Comparison of ENCODE assay signal across 16 mouse cellular contexts in the genomic region with DNA sequence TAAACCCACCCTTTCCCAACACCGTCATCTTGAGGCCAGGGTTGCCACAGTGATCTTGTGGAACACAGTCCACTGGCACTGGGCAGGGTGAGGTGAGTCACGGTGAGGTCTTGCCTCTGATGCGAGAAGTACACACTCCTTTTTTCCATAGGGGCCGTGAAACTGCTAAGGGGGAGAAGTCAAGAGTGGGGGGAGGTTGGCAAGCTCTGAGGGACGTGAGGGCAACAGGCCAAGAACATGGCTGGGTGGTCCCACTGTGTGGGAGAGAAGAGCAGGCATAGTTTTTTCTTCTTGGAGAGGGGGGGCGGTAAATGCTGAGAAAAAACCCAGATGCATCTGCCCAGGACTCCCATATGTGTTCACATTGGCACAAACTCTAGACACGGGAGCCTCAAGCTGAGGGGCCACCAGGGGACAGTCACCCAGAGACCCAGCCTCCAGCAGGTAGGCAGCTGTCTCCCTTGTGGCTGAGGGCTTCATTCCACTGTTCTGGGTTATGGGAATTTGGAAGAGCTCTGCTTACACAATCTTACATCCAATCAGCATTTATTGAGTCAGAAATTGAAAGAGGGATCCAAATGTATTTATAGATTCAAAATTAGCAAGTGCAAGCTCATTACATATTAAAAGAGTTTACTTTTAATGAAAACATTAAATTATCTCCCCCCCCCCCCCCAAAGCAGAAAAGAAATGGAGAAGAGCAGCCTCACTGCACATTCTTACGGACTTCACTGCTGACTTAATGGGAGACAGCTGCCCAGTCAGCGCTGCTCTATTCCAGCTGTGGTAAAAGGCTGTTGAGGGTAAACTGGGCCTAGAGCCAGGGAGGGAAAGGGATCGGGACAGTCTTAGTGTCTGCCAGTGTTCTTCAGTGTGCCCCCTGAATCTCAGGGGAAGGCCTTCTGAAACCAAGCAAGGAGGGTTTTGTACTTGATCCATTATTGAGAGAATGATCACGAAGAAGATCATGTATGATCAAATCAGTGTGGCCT. TPM values are rescaled to one million over a fixed set of nuclear protein-coding genes. Genes with fewer than 3 reads are reported as not detected.
DNase-seq lines count a peak whose midpoint lies in the region; ATAC-seq and TF ChIP-seq lines count a peak whose summit lies in the region.
"Had no signal": no experiment of that assay in that cellular context is flagged by ENCODE, and none has a peak within 500 bp of the region (broad histone marks: within the 10 kb centered on the region; RNA-seq: fewer than 3 reads in every experiment).

No protein-coding gene starts in this region.

- H3K9ac ChIP-seq in forebrain, postnatal 0 days = no peak overlapping the region
- no peak overlapping the region for H3K9ac ChIP-seq in forebrain, embryonic 16.5 days (replicated peaks; ENCODE audit: low read depth, low read length)
- 0 out of 2 replicates have a peak overlapping the region, but pooled peaks have one; percentile 10 for H3K9ac ChIP-seq in lung, embryonic 15.5 days
- H3K9ac ChIP-seq in embryonic facial prominence, embryonic 12.5 days = no peak overlapping the region
- H3K9ac ChIP-seq in limb, embryonic 15.5 days = no peak overlapping the region
- H3K9ac ChIP-seq: hindbrain, embryonic 12.5 days; liver, embryonic 15.5 days had no signal

- 71% methylated on average over 11 of the region's 11 CpGs for WGBS in forebrain, postnatal 0 days
- WGBS in forebrain, embryonic 16.5 days = 84% methylated on average over 11 of the region's 11 CpGs
- WGBS in lung, embryonic 15.5 days = 44% methylated on average over 11 of the region's 11 CpGs
- 52% methylated on average over 11 of the region's 11 CpGs for WGBS in embryonic facial prominence, embryonic 12.5 days
- 39% methylated on average over 11 of the region's 11 CpGs for WGBS in limb, embryonic 15.5 days

- no peak for TF ChIP-seq CTCF in forebrain, postnatal 0 days (IDR thresholded peaks at IDR 0.05; ENCODE audit: low read depth)

- H3K36me3 ChIP-seq in forebrain, postnatal 0 days (ENCODE audit: insufficient read depth) = no peaks in the 10 kb centered on the region
- no peaks in the 10 kb centered on the region for H3K36me3 ChIP-seq in forebrain, embryonic 16.5 days (ENCODE audit: control insufficient read depth, insufficient read depth)
- H3K36me3 ChIP-seq in lung, embryonic 15.5 days = no peaks in the 10 kb centered on the region
- H3K36me3 ChIP-seq in embryonic facial prominence, embryonic 12.5 days = no peaks in the 10 kb centered on the region
- H3K36me3 ChIP-seq in limb, embryonic 15.5 days = no peaks in the 10 kb centered on the region
- H3K36me3 ChIP-seq: hindbrain, embryonic 12.5 days; liver, embryonic 15.5 days; midbrain, embryonic 10.5 days had no signal

- H3K9me3 ChIP-seq in forebrain, postnatal 0 days (ENCODE audit: low read length) = no peaks in the 10 kb centered on the region
- H3K9me3 ChIP-seq in forebrain, embryonic 16.5 days (ENCODE audit: control insufficient read depth, low read length) = no peaks in the 10 kb centered on the region
- no peaks in the 10 kb centered on the region for H3K9me3 ChIP-seq in lung, embryonic 15.5 days
- H3K9me3 ChIP-seq in embryonic facial prominence, embryonic 12.5 days = 0 out of 2 replicates have a peak, but pooled peaks cover 4% of the 10 kb centered on the region
- no peaks in the 10 kb centered on the region for H3K9me3 ChIP-seq in limb, embryonic 15.5 days
- H3K9me3 ChIP-seq: hindbrain, embryonic 12.5 days; liver, embryonic 15.5 days; midbrain, embryonic 10.5 days had no signal

- H3K27me3 ChIP-seq in forebrain, postnatal 0 days (ENCODE audit: insufficient read depth, low read length) = no peaks in the 10 kb centered on the region
- no peaks in the 10 kb centered on the region for H3K27me3 ChIP-seq in forebrain, embryonic 16.5 days (replicated peaks; ENCODE audit: control insufficient read depth, insufficient read depth, low read length)
- H3K27me3 ChIP-seq in lung, embryonic 15.5 days = no peaks in the 10 kb centered on the region
- no peaks in the 10 kb centered on the region for H3K27me3 ChIP-seq in embryonic facial prominence, embryonic 12.5 days
- H3K27me3 ChIP-seq in limb, embryonic 15.5 days = no peaks in the 10 kb centered on the region
- H3K27me3 ChIP-seq: hindbrain, embryonic 12.5 days; liver, embryonic 15.5 days had no signal

- no peaks in the 10 kb centered on the region for H3K4me1 ChIP-seq in forebrain, postnatal 0 days (ENCODE audit: insufficient read depth)
- H3K4me1 ChIP-seq in forebrain, embryonic 16.5 days (replicated peaks; ENCODE audit: control insufficient read depth, insufficient read depth, low read length) = no peaks in the 10 kb centered on the region
- H3K4me1 ChIP-seq in lung, embryonic 15.5 days = peaks cover 43% of the 10 kb centered on the region
- peaks cover 17% of the 10 kb centered on the region for H3K4me1 ChIP-seq in embryonic facial prominence, embryonic 12.5 days
- H3K4me1 ChIP-seq in limb, embryonic 15.5 days = peaks cover 40% of the 10 kb centered on the region
- H3K4me1 ChIP-seq: hindbrain, embryonic 12.5 days; liver, embryonic 15.5 days; midbrain, embryonic 10.5 days had no signal

- no peak overlapping the region for H3K4me2 ChIP-seq in forebrain, postnatal 0 days (ENCODE audit: low read depth)
- no peak overlapping the region for H3K4me2 ChIP-seq in forebrain, embryonic 16.5 days (ENCODE audit: low read length)
- no peak overlapping the region for H3K4me2 ChIP-seq in lung, embryonic 15.5 days
- H3K4me2 ChIP-seq in embryonic facial prominence, embryonic 12.5 days (replicated peaks) = no peak overlapping the region
- no peak overlapping the region for H3K4me2 ChIP-seq in limb, embryonic 15.5 days
- H3K4me2 ChIP-seq: hindbrain, embryonic 12.5 days; liver, embryonic 15.5 days had no signal

- no peak overlapping the region for H3K27ac ChIP-seq in forebrain, postnatal 0 days (ENCODE audit: low read depth, low read length)
- no peak overlapping the region for H3K27ac ChIP-seq in forebrain, embryonic 16.5 days (ENCODE audit: low read length)
- peak overlapping the region; percentile 91 for H3K27ac ChIP-seq in lung, embryonic 15.5 days
- peak overlapping the region; percentile 78 for H3K27ac ChIP-seq in embryonic facial prominence, embryonic 12.5 days
- H3K27ac ChIP-seq in limb, embryonic 15.5 days = peak overlapping the region; percentile 81
- H3K27ac ChIP-seq: hindbrain, embryonic 12.5 days; layer of hippocampus, adult 2 months; liver, embryonic 15.5 days; midbrain, embryonic 10.5 days had no signal

- no peak overlapping the region for H3K4me3 ChIP-seq in forebrain, postnatal 0 days (ENCODE audit: low read depth, low read length)
- H3K4me3 ChIP-seq in forebrain, embryonic 16.5 days (replicated peaks; ENCODE audit: low read length) = no peak overlapping the region
- no peak overlapping the region for H3K4me3 ChIP-seq in lung, embryonic 15.5 days
- H3K4me3 ChIP-seq in embryonic facial prominence, embryonic 12.5 days = no peak overlapping the region
- no peak overlapping the region for H3K4me3 ChIP-seq in limb, embryonic 15.5 days
- H3K4me3 ChIP-seq: hindbrain, embryonic 12.5 days; layer of hippocampus, adult 2 months; liver, embryonic 15.5 days; midbrain, embryonic 10.5 days had no signal

- no peak for DNase-seq in forebrain, postnatal 0 days
- DNase-seq in lung, postnatal 25 days (ENCODE audit: low spot score) = no peak
- no peak for DNase-seq in gastrocnemius, adult 8-10 months (ENCODE audit: low spot score in 2 of 2)
- no peak for DNase-seq in embryo, embryonic 10 days (ENCODE audit: low spot score)
- DNase-seq: cerebellum, adult 11-12 months; gastrocnemius, postnatal 14 days; thymus, adult 18-20 months had no signal

- ATAC-seq in forebrain, postnatal 0 days = peak; percentile 43
- ATAC-seq in forebrain, embryonic 16.5 days = no peak
- ATAC-seq in lung, embryonic 15.5 days (ENCODE audit: borderline replicate concordance, extremely low read depth, low FRiP score, low TSS enrichment) = peak; percentile 81
- ATAC-seq in embryonic facial prominence, embryonic 12.5 days (ENCODE audit: insufficient number of reproducible peaks, insufficient read depth, low FRiP score, low TSS enrichment) = no peak
- ATAC-seq in limb, embryonic 15.5 days (ENCODE audit: insufficient number of reproducible peaks, low FRiP score, low TSS enrichment, low read depth) = peak; percentile 76
- ATAC-seq: forebrain, embryonic 14.5 days had no signal

RNA-seq across cellular contexts. Expression of a gene that starts 30.2 kb away (rescaled TPM):
- total RNA-seq in forebrain, postnatal 0 days (2014; rRNA removed) = 13.5 and 21.5 TPM in 2 replicates
- 10.4 and 11.6 TPM in 2 replicates for polyA plus RNA-seq in forebrain, postnatal 0 days (2015; fragmentation: Nextera tagmentation; extraction: Ambion mirVana)
- polyA plus RNA-seq in forebrain, embryonic 16.5 days (2015; fragmentation: Nextera tagmentation; extraction: Ambion mirVana) = 8.1 and 14.7 TPM in 2 replicates
- 287 and 298 TPM in 2 replicates for polyA plus RNA-seq in lung, embryonic 15.5 days (2015; fragmentation: Nextera tagmentation; extraction: Ambion mirVana)
- polyA plus RNA-seq in embryonic facial prominence, embryonic 12.5 days (2016; fragmentation: Nextera tagmentation; extraction: Ambion mirVana) = 90.7 and 109 TPM in 2 replicates
- 369 and 451 TPM in 2 replicates for polyA plus RNA-seq in limb, embryonic 15.5 days (2015; fragmentation: Nextera tagmentation; extraction: Ambion mirVana)
- total RNA-seq in gastrocnemius, adult 8-10 months (2022) = 10 to 100 TPM; 15.1 to 28.1 (median 17.1) TPM

Comparison
In these comparisons a context has a peak if more than half of its experiments do, and no peak if none do; other contexts are left out.
1. ATAC-seq: peak in forebrain, postnatal 0 days (single experiment), lung, embryonic 15.5 days (single experiment) and limb, embryonic 15.5 days (single experiment); none in forebrain, embryonic 16.5 days (single experiment) and embryonic facial prominence, embryonic 12.5 days (single experiment).
2. H3K27ac ChIP-seq: peak in lung, embryonic 15.5 days (single experiment), embryonic facial prominence, embryonic 12.5 days (single experiment) and limb, embryonic 15.5 days (single experiment); none in forebrain, postnatal 0 days (single experiment) and forebrain, embryonic 16.5 days (single experiment).